Mouse (Mus musculus): ENCODE results near the gene Hmgxb4. TPM values are rescaled to one million over a fixed set of nuclear protein-coding genes. Genes with fewer than 3 reads are reported as not detected.

The Hmgxb4 gene
- total and polyA plus RNA-seq, 3 experiments: 14.8 to 52.1 (median 38.3) TPM

- H3K36me3 ChIP-seq (replicated peaks): peaks cover 67% of the 10 kb centered on the region
- H3K27me3 ChIP-seq (ENCODE audit: insufficient read depth, low read length): no peaks in the 10 kb centered on the region
- no peak overlapping the region for H3K4me3 ChIP-seq (ENCODE audit: low read depth, low read length)
- H3K4me1 ChIP-seq (ENCODE audit: insufficient read depth, low read depth, low read length): peaks cover 29% of the 10 kb centered on the region
- ATAC-seq (ENCODE audit: extremely low read depth, insufficient number of reproducible peaks, low FRiP score, poor library complexity, severe bottlenecking): no peak
- no peak for DNase-seq (ENCODE audit: low spot score)
- no peaks in the 10 kb centered on the region for H3K9me3 ChIP-seq (replicated peaks)
- TF ChIP-seq GATA1 (IDR thresholded peaks at IDR 0.05; ENCODE audit: borderline replicate concordance, low read length) (no peak), CTCF (IDR thresholded peaks at IDR 0.05; ENCODE audit: low read depth, low read length) (no peak), POLR2AphosphoS5 (IDR thresholded peaks at IDR 0.05; ENCODE audit: insufficient replicate concordance, low read depth, low read length) (no peak), TAL1 (conservative IDR thresholded peaks at IDR 0.05; ENCODE audit: low read depth, low read length) (no peak), GATA2 (IDR thresholded peaks at IDR 0.05; ENCODE audit: borderline replicate concordance, low read depth, low read length) (no peak)
Observed at GRCm38 (mm10) chr8:75038497-75038896, 45.3 kb downstream of the Hmgxb4 start.

- H3K9me3 ChIP-seq (replicated peaks): no peaks in the 10 kb centered on the region
- no peak for TF ChIP-seq POLR2AphosphoS5 (IDR thresholded peaks at IDR 0.05; ENCODE audit: insufficient replicate concordance, low read depth, low read length)
- TF ChIP-seq TAL1 (conservative IDR thresholded peaks at IDR 0.05; ENCODE audit: low read depth, low read length): no peak
- no peak for TF ChIP-seq GATA2 (IDR thresholded peaks at IDR 0.05; ENCODE audit: borderline replicate concordance, low read depth, low read length)
- TF ChIP-seq GATA1 (IDR thresholded peaks at IDR 0.05; ENCODE audit: borderline replicate concordance, low read length): no peak
- no peak for TF ChIP-seq CTCF (IDR thresholded peaks at IDR 0.05; ENCODE audit: low read depth, low read length)
- H3K4me1 ChIP-seq (ENCODE audit: insufficient read depth, low read depth, low read length): peaks cover 22% of the 10 kb centered on the region
- no peaks in the 10 kb centered on the region for H3K27me3 ChIP-seq (ENCODE audit: insufficient read depth, low read length)
- DNase-seq (ENCODE audit: low spot score): no peak
- ATAC-seq (ENCODE audit: extremely low read depth, insufficient number of reproducible peaks, low FRiP score, poor library complexity, severe bottlenecking): no peak
- H3K36me3 ChIP-seq (replicated peaks): peaks cover 78% of the 10 kb centered on the region
- H3K4me3 ChIP-seq (ENCODE audit: low read depth, low read length): no peak overlapping the region
Observed at GRCm38 (mm10) chr8:75039754-75040153, 46.6 kb downstream of the Hmgxb4 start.

- no peak overlapping the region for H3K4me3 ChIP-seq (ENCODE audit: low read depth, low read length)
Observed at GRCm38 (mm10) chr8:75042171-75042570, 49.0 kb downstream of the Hmgxb4 start.

GRCm38 (mm10) chr8:75042974-75043373, 49.8 kb downstream of the Hmgxb4 start:
- ATAC-seq (ENCODE audit: extremely low read depth, insufficient number of reproducible peaks, low FRiP score, poor library complexity, severe bottlenecking) (peak; percentile 41; the same call in 1 of the 2 replicates), DNase-seq (ENCODE audit: low spot score) (no peak)
- TF ChIP-seq GATA1 (IDR thresholded peaks at IDR 0.05; ENCODE audit: borderline replicate concordance, low read length) (no peak), GATA2 (IDR thresholded peaks at IDR 0.05; ENCODE audit: borderline replicate concordance, low read depth, low read length) (no peak), CTCF (IDR thresholded peaks at IDR 0.05; ENCODE audit: low read depth, low read length) (no peak), TAL1 (conservative IDR thresholded peaks at IDR 0.05; ENCODE audit: low read depth, low read length) (no peak), POLR2AphosphoS5 (IDR thresholded peaks at IDR 0.05; ENCODE audit: insufficient replicate concordance, low read depth, low read length) (no peak)
- Histone ChIP-seq H3K4me1 (ENCODE audit: insufficient read depth, low read depth, low read length) (peaks cover 11% of the 10 kb centered on the region; the same call in 1 of the 2 replicates), H3K4me3 (ENCODE audit: low read depth, low read length) (no peak overlapping the region), H3K9me3 (replicated peaks) (no peaks in the 10 kb centered on the region), H3K36me3 (replicated peaks) (peaks cover 75% of the 10 kb centered on the region), H3K27me3 (ENCODE audit: insufficient read depth, low read length) (no peaks in the 10 kb centered on the region)

More at GRCm38 (mm10) chr8:75042171-75042570, 49.0 kb downstream of the Hmgxb4 start:
- Histone ChIP-seq H3K27me3 (ENCODE audit: insufficient read depth, low read length) (no peaks in the 10 kb centered on the region), H3K36me3 (replicated peaks) (peaks cover 75% of the 10 kb centered on the region), H3K4me1 (ENCODE audit: insufficient read depth, low read depth, low read length) (peaks cover 16% of the 10 kb centered on the region; the same call in 1 of the 2 replicates), H3K9me3 (replicated peaks) (no peaks in the 10 kb centered on the region)
- DNase-seq (ENCODE audit: low spot score) (no peak), ATAC-seq (ENCODE audit: extremely low read depth, insufficient number of reproducible peaks, low FRiP score, poor library complexity, severe bottlenecking) (no peak)
- TF ChIP-seq POLR2AphosphoS5 (IDR thresholded peaks at IDR 0.05; ENCODE audit: insufficient replicate concordance, low read depth, low read length): no peak
- TF ChIP-seq GATA2 (IDR thresholded peaks at IDR 0.05; ENCODE audit: borderline replicate concordance, low read depth, low read length): no peak
- no peak for TF ChIP-seq CTCF (IDR thresholded peaks at IDR 0.05; ENCODE audit: low read depth, low read length)
- TF ChIP-seq TAL1 (conservative IDR thresholded peaks at IDR 0.05; ENCODE audit: low read depth, low read length): no peak
- no peak for TF ChIP-seq GATA1 (IDR thresholded peaks at IDR 0.05; ENCODE audit: borderline replicate concordance, low read length)

- TF ChIP-seq TAL1 (conservative IDR thresholded peaks at IDR 0.05; ENCODE audit: low read depth, low read length) (no peak), POLR2AphosphoS5 (IDR thresholded peaks at IDR 0.05; ENCODE audit: insufficient replicate concordance, low read depth, low read length) (no peak), GATA1 (IDR thresholded peaks at IDR 0.05; ENCODE audit: borderline replicate concordance, low read length) (no peak), GATA2 (IDR thresholded peaks at IDR 0.05; ENCODE audit: borderline replicate concordance, low read depth, low read length) (no peak), CTCF (IDR thresholded peaks at IDR 0.05; ENCODE audit: low read depth, low read length) (no peak)
- ATAC-seq (ENCODE audit: extremely low read depth, insufficient number of reproducible peaks, low FRiP score, poor library complexity, severe bottlenecking) (no peak), DNase-seq (ENCODE audit: low spot score) (no peak)
- peaks cover 79% of the 10 kb centered on the region for H3K36me3 ChIP-seq (replicated peaks)
- H3K27me3 ChIP-seq (ENCODE audit: insufficient read depth, low read length): no peaks in the 10 kb centered on the region
- H3K9me3 ChIP-seq (replicated peaks): no peaks in the 10 kb centered on the region
- no peak overlapping the region for H3K4me3 ChIP-seq (ENCODE audit: low read depth, low read length)
- H3K4me1 ChIP-seq (ENCODE audit: insufficient read depth, low read depth, low read length): 0 out of 2 replicates have a peak, but pooled peaks cover 7% of the 10 kb centered on the region
Observed at GRCm38 (mm10) chr8:75046303-75046702, 53.1 kb downstream of the Hmgxb4 start.

GRCm38 (mm10) chr8:75047784-75048183, 54.6 kb downstream of the Hmgxb4 start:
- ATAC-seq (ENCODE audit: extremely low read depth, insufficient number of reproducible peaks, low FRiP score, poor library complexity, severe bottlenecking) (no peak), DNase-seq (ENCODE audit: low spot score) (no peak)
- Histone ChIP-seq H3K4me1 (ENCODE audit: insufficient read depth, low read depth, low read length) (0 out of 2 replicates have a peak, but pooled peaks cover 5% of the 10 kb centered on the region), H3K36me3 (replicated peaks) (peaks cover 84% of the 10 kb centered on the region), H3K9me3 (replicated peaks) (no peaks in the 10 kb centered on the region), H3K27me3 (ENCODE audit: insufficient read depth, low read length) (no peaks in the 10 kb centered on the region), H3K4me3 (ENCODE audit: low read depth, low read length) (no peak overlapping the region)
- no peak for TF ChIP-seq TAL1 (conservative IDR thresholded peaks at IDR 0.05; ENCODE audit: low read depth, low read length)
- no peak for TF ChIP-seq CTCF (IDR thresholded peaks at IDR 0.05; ENCODE audit: low read depth, low read length)
- TF ChIP-seq GATA1 (IDR thresholded peaks at IDR 0.05; ENCODE audit: borderline replicate concordance, low read length): no peak
- TF ChIP-seq GATA2 (IDR thresholded peaks at IDR 0.05; ENCODE audit: borderline replicate concordance, low read depth, low read length): no peak
- TF ChIP-seq POLR2AphosphoS5 (IDR thresholded peaks at IDR 0.05; ENCODE audit: insufficient replicate concordance, low read depth, low read length): no peak

Data from G1E (cell line).